Mouse (Mus musculus) C2C12 (cell line): Measurements from ENCODE around the gene Grin3a.

Experiments used
- CTCF ChIP-seq: IDR thresholded peaks from one replicate; pipeline ENCODE4 v1.5.1; 2011; ENCODE audit not compliant: control insufficient read depth, insufficient read depth, insufficient read length
- FOSL1 ChIP-seq: IDR thresholded peaks from one replicate; pipeline ENCODE4 v1.8.0; 2011; ENCODE audit warnings: mild to moderate bottlenecking, low read length; ENCODE audit not compliant: poor library complexity, insufficient read depth, severe bottlenecking
- MAX ChIP-seq: IDR thresholded peaks from one replicate; pipeline ENCODE4 v1.6.1; 2011; ENCODE audit warnings: mild to moderate bottlenecking, control low read depth

GRCm38 (mm10) chr4:49691405-49692194 is 153.9 kb downstream of the Grin3a start:
- TF ChIP-seq CTCF (no peak), FOSL1 (no peak), MAX (no peak)
